Mouse (Mus musculus): Measurements from ENCODE around the gene M1ap. TPM values are rescaled to one million over a fixed set of nuclear protein-coding genes. Genes with fewer than 3 reads are reported as not detected.

Gene M1ap
- polyA plus RNA-seq, 1 experiment from 2014 or later, result 0.31 TPM

- Histone ChIP-seq H3K27ac (no peak overlapping the region), H3K27me3 (peaks cover 4% of the 10 kb centered on the region; the same call in 1 of the 2 replicates), H3K4me1 (no peaks in the 10 kb centered on the region), H3K36me3 (no peaks in the 10 kb centered on the region), H3K9me3 (no peaks in the 10 kb centered on the region), H3K9ac (no peak overlapping the region), H3K4me2 (replicated peaks) (no peak overlapping the region), H3K4me3 (no peak overlapping the region)
- 71% methylated on average over 4 of the region's 4 CpGs for WGBS
- no peak for ATAC-seq (ENCODE audit: insufficient number of reproducible peaks, insufficient read depth, low FRiP score, low TSS enrichment)
Measured at GRCm38 (mm10) chr6:82998326-82998725, 51.6 kb downstream of the M1ap start.

GRCm38 (mm10) chr6:82999986-83000385 is 53.3 kb downstream of the M1ap start:
- H3K4me3 ChIP-seq, result no peak overlapping the region
- H3K9me3 ChIP-seq, result no peaks in the 10 kb centered on the region
- H3K4me1 ChIP-seq, result 0 out of 2 replicates have a peak, but pooled peaks cover 2% of the 10 kb centered on the region
- no peak for ATAC-seq (ENCODE audit: insufficient number of reproducible peaks, insufficient read depth, low FRiP score, low TSS enrichment)
- H3K9ac ChIP-seq, result no peak overlapping the region
- peaks cover 4% of the 10 kb centered on the region; the same call in 1 of the 2 replicates for H3K27me3 ChIP-seq
- H3K36me3 ChIP-seq, result no peaks in the 10 kb centered on the region
- no peak overlapping the region for H3K27ac ChIP-seq
- no peak overlapping the region for H3K4me2 ChIP-seq (replicated peaks)
- WGBS, result 29% methylated on average over 8 of the region's 8 CpGs

- H3K4me1 ChIP-seq, result 0 out of 2 replicates have a peak, but pooled peaks cover 6% of the 10 kb centered on the region
- H3K27ac ChIP-seq, result no peak overlapping the region
- H3K4me3 ChIP-seq, result no peak overlapping the region
- H3K27me3 ChIP-seq, result peaks cover 4% of the 10 kb centered on the region; the same call in 1 of the 2 replicates
- H3K9me3 ChIP-seq, result no peaks in the 10 kb centered on the region
- ATAC-seq (ENCODE audit: insufficient number of reproducible peaks, insufficient read depth, low FRiP score, low TSS enrichment), result no peak
- H3K36me3 ChIP-seq, result no peaks in the 10 kb centered on the region
- H3K4me2 ChIP-seq (replicated peaks), result no peak overlapping the region
- no peak overlapping the region for H3K9ac ChIP-seq
- WGBS, result 87% methylated on average over 1 of the region's 1 CpGs
Measured at GRCm38 (mm10) chr6:83003082-83003481, 56.4 kb downstream of the M1ap start.

- no peak overlapping the region for H3K9ac ChIP-seq
- no peak overlapping the region for H3K4me3 ChIP-seq
- H3K9me3 ChIP-seq, result no peaks in the 10 kb centered on the region
- H3K4me1 ChIP-seq, result 0 out of 2 replicates have a peak, but pooled peaks cover 6% of the 10 kb centered on the region
- no peak overlapping the region for H3K4me2 ChIP-seq (replicated peaks)
- H3K36me3 ChIP-seq, result no peaks in the 10 kb centered on the region
- no peak overlapping the region for H3K27ac ChIP-seq
- WGBS, result 86% methylated on average over 5 of the region's 5 CpGs
- H3K27me3 ChIP-seq, result peaks cover 4% of the 10 kb centered on the region; the same call in 1 of the 2 replicates
- no peak for ATAC-seq (ENCODE audit: insufficient number of reproducible peaks, insufficient read depth, low FRiP score, low TSS enrichment)
Measured at GRCm38 (mm10) chr6:83003850-83004249, 57.1 kb downstream of the M1ap start.

- Histone ChIP-seq H3K36me3 (no peaks in the 10 kb centered on the region), H3K4me2 (replicated peaks) (no peak overlapping the region), H3K9ac (no peak overlapping the region), H3K4me3 (no peak overlapping the region), H3K9me3 (no peaks in the 10 kb centered on the region), H3K27ac (no peak overlapping the region), H3K27me3 (peaks cover 4% of the 10 kb centered on the region; the same call in 1 of the 2 replicates), H3K4me1 (0 out of 2 replicates have a peak, but pooled peaks cover 6% of the 10 kb centered on the region)
- WGBS, result 65% methylated on average over 2 of the region's 2 CpGs
- no peak for ATAC-seq (ENCODE audit: insufficient number of reproducible peaks, insufficient read depth, low FRiP score, low TSS enrichment)
Measured at GRCm38 (mm10) chr6:83004309-83004708, 57.6 kb downstream of the M1ap start.

GRCm38 (mm10) chr6:83004872-83005271 is 58.2 kb downstream of the M1ap start:
- Histone ChIP-seq H3K9me3 (no peaks in the 10 kb centered on the region), H3K4me1 (0 out of 2 replicates have a peak, but pooled peaks cover 6% of the 10 kb centered on the region), H3K27me3 (peaks cover under 1% of the 10 kb centered on the region; the same call in 1 of the 2 replicates), H3K4me2 (replicated peaks) (no peak overlapping the region), H3K4me3 (no peak overlapping the region), H3K36me3 (no peaks in the 10 kb centered on the region), H3K9ac (no peak overlapping the region), H3K27ac (no peak overlapping the region)
- no peak for ATAC-seq (ENCODE audit: insufficient number of reproducible peaks, insufficient read depth, low FRiP score, low TSS enrichment)
- 49% methylated on average over 7 of the region's 7 CpGs for WGBS

- H3K9ac ChIP-seq, result no peak overlapping the region
- no peak overlapping the region for H3K27ac ChIP-seq
- no peaks in the 10 kb centered on the region for H3K9me3 ChIP-seq
- H3K36me3 ChIP-seq, result no peaks in the 10 kb centered on the region
- H3K4me1 ChIP-seq, result 0 out of 2 replicates have a peak, but pooled peaks cover 6% of the 10 kb centered on the region
- H3K4me2 ChIP-seq (replicated peaks), result no peak overlapping the region
- 73% methylated on average over 10 of the region's 10 CpGs for WGBS
- H3K27me3 ChIP-seq, result no peaks in the 10 kb centered on the region
- H3K4me3 ChIP-seq, result no peak overlapping the region
- no peak for ATAC-seq (ENCODE audit: insufficient number of reproducible peaks, insufficient read depth, low FRiP score, low TSS enrichment)
Measured at GRCm38 (mm10) chr6:83005444-83006011, 58.8 kb downstream of the M1ap start.

GRCm38 (mm10) chr6:83006114-83006513 is 59.4 kb downstream of the M1ap start:
- H3K9me3 ChIP-seq, result no peaks in the 10 kb centered on the region
- H3K4me3 ChIP-seq, result no peak overlapping the region
- H3K36me3 ChIP-seq, result no peaks in the 10 kb centered on the region
- ATAC-seq (ENCODE audit: insufficient number of reproducible peaks, insufficient read depth, low FRiP score, low TSS enrichment), result no peak
- H3K4me1 ChIP-seq, result 0 out of 2 replicates have a peak, but pooled peaks cover 6% of the 10 kb centered on the region
- H3K4me2 ChIP-seq (replicated peaks), result no peak overlapping the region
- H3K27me3 ChIP-seq, result no peaks in the 10 kb centered on the region
- no peak overlapping the region for H3K27ac ChIP-seq
- H3K9ac ChIP-seq, result no peak overlapping the region
- WGBS, result 79% methylated on average over 6 of the region's 6 CpGs

GRCm38 (mm10) chr6:83008659-83009058 is 62.0 kb downstream of the M1ap start:
- Histone ChIP-seq H3K27me3 (no peaks in the 10 kb centered on the region), H3K27ac (no peak overlapping the region), H3K9ac (no peak overlapping the region), H3K4me3 (no peak overlapping the region), H3K36me3 (no peaks in the 10 kb centered on the region), H3K9me3 (no peaks in the 10 kb centered on the region), H3K4me1 (0 out of 2 replicates have a peak, but pooled peaks cover 6% of the 10 kb centered on the region), H3K4me2 (replicated peaks) (no peak overlapping the region)
- WGBS, result 64% methylated on average over 3 of the region's 3 CpGs
- no peak for ATAC-seq (ENCODE audit: insufficient number of reproducible peaks, insufficient read depth, low FRiP score, low TSS enrichment)

- no peaks in the 10 kb centered on the region for H3K9me3 ChIP-seq
- 63% methylated on average over 7 of the region's 7 CpGs for WGBS
- no peak overlapping the region for H3K9ac ChIP-seq
- H3K36me3 ChIP-seq, result no peaks in the 10 kb centered on the region
- ATAC-seq (ENCODE audit: insufficient number of reproducible peaks, insufficient read depth, low FRiP score, low TSS enrichment), result no peak
- no peak overlapping the region for H3K4me3 ChIP-seq
- H3K4me1 ChIP-seq, result 0 out of 2 replicates have a peak, but pooled peaks cover 4% of the 10 kb centered on the region
- H3K27ac ChIP-seq, result no peak overlapping the region
- H3K4me2 ChIP-seq (replicated peaks), result no peak overlapping the region
- H3K27me3 ChIP-seq, result no peaks in the 10 kb centered on the region
Measured at GRCm38 (mm10) chr6:83010010-83010409, 63.3 kb downstream of the M1ap start.

GRCm38 (mm10) chr6:83011255-83011654 is 64.6 kb downstream of the M1ap start:
- Histone ChIP-seq H3K4me2 (replicated peaks) (no peak overlapping the region), H3K27ac (no peak overlapping the region)
- ATAC-seq (ENCODE audit: insufficient number of reproducible peaks, insufficient read depth, low FRiP score, low TSS enrichment), result no peak

GRCm38 (mm10) chr6:83011756-83012155 is 65.1 kb downstream of the M1ap start:
- WGBS, result 74% methylated on average over 6 of the region's 6 CpGs
- no peak overlapping the region for H3K9ac ChIP-seq
- H3K27ac ChIP-seq, result no peak overlapping the region
- no peak for ATAC-seq (ENCODE audit: insufficient number of reproducible peaks, insufficient read depth, low FRiP score, low TSS enrichment)
- no peak overlapping the region for H3K4me3 ChIP-seq
- no peaks in the 10 kb centered on the region for H3K4me1 ChIP-seq
- H3K4me2 ChIP-seq (replicated peaks), result no peak overlapping the region
- H3K36me3 ChIP-seq, result no peaks in the 10 kb centered on the region
- H3K27me3 ChIP-seq, result no peaks in the 10 kb centered on the region
- no peaks in the 10 kb centered on the region for H3K9me3 ChIP-seq

More at GRCm38 (mm10) chr6:83011255-83011654, 64.6 kb downstream of the M1ap start:
- Histone ChIP-seq H3K27me3 (no peaks in the 10 kb centered on the region), H3K4me3 (no peak overlapping the region), H3K9me3 (no peaks in the 10 kb centered on the region), H3K9ac (no peak overlapping the region), H3K36me3 (no peaks in the 10 kb centered on the region), H3K4me1 (no peaks in the 10 kb centered on the region)
- WGBS, result 86% methylated on average over 7 of the region's 7 CpGs

Measured in embryonic facial prominence, embryonic 12.5 days (tissue).